Mouse (Mus musculus) liver, embryonic 16.5 days (tissue): Measurements from ENCODE around the gene Sypl2. TPM values are rescaled to one million over a fixed set of nuclear protein-coding genes. Genes with fewer than 3 reads are reported as not detected.
A peak's percentile ranks its signal among the peaks of the same experiment; 100 is the strongest.

Experiments used
- ATAC-seq: fragments of 200-750 bp; cut with Nextera tagmentation; 2 replicates; pipeline ENCODE4 v1.8.0; 2017; ENCODE audit warnings: low read depth, mild to moderate bottlenecking, moderate number of reproducible peaks, moderate library complexity
- H3K27ac ChIP-seq: fragments of 300-500 bp; sonication (generic); 2 replicates; pipeline ENCODE4 v1.5.1; 2014; ENCODE audit warnings: mild to moderate bottlenecking, low read length
- H3K27me3 ChIP-seq: fragments of 300-500 bp; sonication (generic); 2 replicates; pipeline ENCODE4 v1.6.1; 2014; ENCODE audit warnings: low read depth, low read length, mixed read lengths; ENCODE audit not compliant: control insufficient read depth, insufficient read depth
- H3K36me3 ChIP-seq: fragments of 300-500 bp; sonication (generic); 2 replicates; pipeline ENCODE4 v1.6.1; 2014; ENCODE audit warnings: mild to moderate bottlenecking; ENCODE audit not compliant: control insufficient read depth, insufficient read depth
- H3K4me1 ChIP-seq: fragments of 300-500 bp; sonication (generic); 2 replicates; pipeline ENCODE4 v1.6.1; 2014; ENCODE audit warnings: low read depth, low read length, mixed read lengths; ENCODE audit not compliant: control insufficient read depth
- H3K4me2 ChIP-seq: fragments of 300-500 bp; sonication (generic); 2 replicates; pipeline ENCODE4 v1.6.1; 2014; ENCODE audit warnings: low read depth, low read length, mixed read lengths
- H3K4me3 ChIP-seq: fragments of 300-500 bp; sonication (generic); 2 replicates; pipeline ENCODE4 v1.5.1; 2014; ENCODE audit warnings: low read depth, mild to moderate bottlenecking, low read length
- H3K9ac ChIP-seq: fragments of 300-500 bp; sonication (generic); 2 replicates; pipeline ENCODE4 v1.6.1; 2014; ENCODE audit warnings: low read depth, low read length
- H3K9me3 ChIP-seq: fragments of 300-500 bp; sonication (generic); replicated peaks from 2 replicates; pipeline ENCODE4 v1.6.1; 2016; ENCODE audit warnings: low read length; ENCODE audit not compliant: control insufficient read depth
- WGBS: fragments of 180-500 bp; shearing (Covaris S2); extraction: QIAGEN DNeasy Blood & Tissue Kit; methylation state at CpG from one replicate; pipeline ENCODE4 v1.1.7; 2014; ENCODE audit not compliant: insufficient replicate concordance; 5-methylcytosine and 5-hydroxymethylcytosine counted together
- polyA plus RNA-seq: library from polyadenylated mRNA; unstranded; fragments of >200 nt; fragmentation: Nextera tagmentation; extraction: Ambion mirVana; gene quantifications from 2 replicates; pipeline ENCODE4 v1.2.1, GENCODE M21; 2015

Sypl2 gene
- polyA plus RNA-seq, 1 experiment from 2014 or later, result 0.71 TPM

DNA sequence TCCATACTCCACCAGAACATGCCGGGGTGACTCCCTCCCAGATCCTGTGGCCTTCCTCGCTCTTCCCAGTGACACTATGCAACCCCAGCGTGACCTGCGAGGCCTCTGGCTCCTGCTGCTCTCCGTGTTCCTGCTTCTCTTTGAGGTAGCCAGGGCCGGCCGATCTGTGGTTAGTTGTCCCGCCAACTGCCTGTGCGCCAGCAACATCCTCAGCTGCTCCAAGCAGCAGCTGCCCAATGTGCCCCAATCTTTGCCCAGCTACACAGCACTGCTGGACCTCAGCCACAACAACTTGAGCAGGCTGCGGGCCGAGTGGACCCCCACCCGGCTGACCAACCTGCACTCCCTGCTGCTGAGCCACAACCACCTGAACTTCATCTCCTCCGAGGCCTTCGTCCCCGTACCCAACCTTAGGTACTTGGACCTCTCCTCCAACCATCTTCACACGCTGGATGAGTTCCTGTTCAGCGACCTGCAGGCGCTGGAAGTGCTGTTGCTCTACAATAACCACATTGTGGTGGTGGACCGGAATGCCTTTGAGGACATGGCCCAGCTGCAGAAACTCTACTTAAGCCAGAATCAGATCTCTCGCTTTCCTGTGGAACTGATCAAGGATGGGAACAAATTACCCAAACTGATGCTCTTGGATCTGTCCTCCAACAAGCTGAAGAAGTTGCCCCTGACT, 39.2 kb downstream of the Sypl2 start:
- H3K36me3 ChIP-seq, result no peaks in the 10 kb centered on the region
- no peak overlapping the region for H3K9ac ChIP-seq
- no peaks in the 10 kb centered on the region for H3K9me3 ChIP-seq
- 51% methylated on average over 20 of the region's 20 CpGs for WGBS
- H3K27me3 ChIP-seq, result peaks cover 38% of the 10 kb centered on the region
- no peak overlapping the region for H3K27ac ChIP-seq
- no peak for ATAC-seq
- H3K4me3 ChIP-seq, result no peak overlapping the region
- no peak overlapping the region for H3K4me2 ChIP-seq
- H3K4me1 ChIP-seq, result peaks cover 13% of the 10 kb centered on the region

DNA sequence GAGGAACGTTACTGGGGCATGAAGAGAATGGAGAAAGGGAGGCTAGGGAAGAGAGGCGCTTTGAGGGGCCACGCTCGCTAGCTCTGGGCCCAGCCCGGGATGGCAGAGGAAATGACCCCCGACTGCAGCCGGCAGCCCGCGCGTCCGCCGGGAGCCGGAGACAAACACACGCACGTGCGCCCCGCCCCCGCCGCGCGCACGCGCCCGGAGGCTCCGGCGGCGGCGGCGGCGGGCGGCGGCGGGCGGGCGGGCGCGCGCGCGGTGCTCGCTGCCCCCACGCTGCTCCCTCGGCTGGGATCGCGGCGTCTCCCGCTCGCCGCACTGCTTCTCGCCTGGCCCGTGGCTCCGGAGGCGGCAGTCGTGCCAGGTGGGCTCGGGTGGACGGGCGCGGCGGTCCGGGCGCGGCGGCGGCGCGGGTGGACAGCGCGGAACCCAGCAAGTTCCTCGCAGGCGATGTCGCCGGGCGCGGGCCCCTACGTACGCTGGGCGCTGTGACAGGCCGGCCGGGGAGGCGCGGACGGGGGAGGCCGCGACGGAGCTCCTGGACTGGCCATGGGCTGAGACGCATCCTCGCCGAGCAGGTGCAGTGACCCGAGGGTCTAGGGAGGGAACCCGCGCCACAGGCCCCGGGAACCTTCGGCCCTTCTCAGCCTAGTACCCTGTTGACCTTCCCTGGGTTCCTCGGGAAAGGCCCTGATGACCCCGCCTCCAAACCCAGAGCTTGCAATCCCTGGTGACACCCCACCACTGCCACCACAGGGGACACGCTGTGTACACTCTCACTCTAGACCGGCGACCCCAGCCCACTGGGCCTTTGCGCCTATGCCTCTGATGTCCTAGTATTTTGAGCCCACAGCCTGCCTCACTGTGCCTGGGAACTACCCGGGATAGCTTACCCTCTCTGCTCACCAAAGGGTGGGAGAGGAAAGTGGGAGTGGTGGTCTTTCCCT, 40.1 kb downstream of the Sypl2 start, which contains the start of gene Amigo1:
Gene Amigo1, plus strand, starts transcription at position 238 of the 950 bp plus-strand sequence.
- ATAC-seq, result peak; percentile 64
- Histone ChIP-seq H3K4me1 (peaks cover 13% of the 10 kb centered on the region), H3K36me3 (no peaks in the 10 kb centered on the region), H3K9me3 (no peaks in the 10 kb centered on the region), H3K27me3 (peaks cover 38% of the 10 kb centered on the region), H3K27ac (no peak within 1 kb of the TSS), H3K4me2 (peak within 1 kb of the TSS; percentile 94), H3K9ac (peak within 1 kb of the TSS; percentile 64), H3K4me3 (peak within 1 kb of the TSS; percentile 69)
- WGBS, result 2% methylated on average over 53 of the region's 100 CpGs

DNA sequence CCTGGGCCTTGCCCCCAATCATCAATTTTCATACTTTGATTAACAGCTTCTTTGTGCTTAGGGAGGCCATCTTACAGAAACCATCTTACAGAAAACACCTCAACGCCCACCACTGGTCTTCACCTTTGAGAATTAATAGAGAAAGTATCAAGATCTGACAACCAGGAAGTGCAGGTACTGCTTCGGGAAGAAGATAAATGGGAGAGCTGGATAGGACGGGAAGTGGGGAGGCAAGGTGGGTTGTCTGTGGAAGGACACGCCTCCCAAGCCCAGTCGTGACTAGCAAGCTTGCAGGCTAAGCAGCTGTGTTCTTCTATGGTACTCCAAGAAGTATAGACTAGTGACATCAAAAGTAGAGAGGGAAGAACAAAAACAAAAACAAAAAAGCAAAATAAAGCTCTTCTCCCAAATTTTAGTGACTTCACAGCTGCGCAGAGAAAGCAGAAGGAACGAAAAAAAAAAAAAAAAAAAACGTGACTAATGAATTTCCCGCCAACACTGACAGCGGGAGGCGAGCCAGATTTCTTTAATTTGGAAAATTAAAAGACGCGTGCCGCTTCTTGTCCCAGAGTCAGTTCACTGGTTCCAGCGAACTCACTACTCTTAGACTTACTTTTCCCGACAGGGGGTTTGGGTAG, 40.9 kb downstream of the Sypl2 start:
- Histone ChIP-seq H3K36me3 (no peaks in the 10 kb centered on the region), H3K9me3 (no peaks in the 10 kb centered on the region), H3K27ac (no peak overlapping the region), H3K4me3 (peak overlapping the region; percentile 69), H3K27me3 (peaks cover 38% of the 10 kb centered on the region), H3K9ac (no peak overlapping the region; the same call in 1 of the 2 replicates), H3K4me2 (peak overlapping the region; percentile 94), H3K4me1 (peaks cover 13% of the 10 kb centered on the region)
- WGBS, result 3% methylated on average over 16 of the region's 16 CpGs
- ATAC-seq, result no peak

DNA sequence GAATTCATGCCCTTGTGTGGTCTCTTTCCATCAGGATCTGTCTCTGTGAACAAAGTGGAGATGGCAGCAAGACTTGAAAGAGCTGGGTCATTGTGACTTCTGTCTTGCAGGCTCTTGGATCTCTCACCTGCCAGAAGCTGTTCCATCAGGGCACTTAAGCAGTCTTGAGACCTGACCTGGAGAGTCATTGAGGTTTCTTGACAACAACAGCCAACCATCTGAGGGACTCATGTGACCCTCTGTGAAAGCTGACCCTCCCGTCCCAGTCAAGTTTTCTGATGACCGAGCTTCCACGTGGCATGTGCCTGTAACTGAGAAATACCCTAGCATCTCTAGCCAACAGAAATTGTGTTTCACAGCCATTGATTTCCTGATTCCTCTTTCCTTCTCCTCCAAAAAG, 41.7 kb downstream of the Sypl2 start:
- H3K4me1 ChIP-seq, result peaks cover 13% of the 10 kb centered on the region
- ATAC-seq, result no peak
- no peaks in the 10 kb centered on the region for H3K36me3 ChIP-seq
- no peak overlapping the region for H3K27ac ChIP-seq
- H3K4me2 ChIP-seq, result no peak overlapping the region
- H3K27me3 ChIP-seq, result peaks cover 38% of the 10 kb centered on the region
- whole genome bisulfite sequencing, result 52% methylated on average over 3 of the region's 3 CpGs
- no peak overlapping the region for H3K4me3 ChIP-seq
- no peak overlapping the region for H3K9ac ChIP-seq
- H3K9me3 ChIP-seq, result no peaks in the 10 kb centered on the region

DNA sequence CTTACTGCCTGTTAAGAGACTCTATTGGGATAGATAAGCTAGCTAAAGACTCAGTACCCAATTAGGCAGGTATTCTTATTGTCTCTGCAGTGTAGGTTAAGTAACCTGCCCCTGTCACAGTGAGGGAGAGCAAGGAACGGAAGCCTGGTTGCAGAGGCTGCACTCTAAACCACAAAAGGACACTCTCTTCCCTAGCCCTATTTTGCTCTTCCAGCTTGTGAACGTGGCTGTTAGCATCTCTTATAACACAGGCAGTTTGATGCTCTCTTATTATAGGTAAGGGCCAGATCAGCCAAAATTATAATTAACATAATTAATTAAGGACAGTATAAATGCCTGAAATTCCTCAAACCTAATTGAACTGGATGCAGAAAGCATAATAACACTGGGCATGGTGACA, 45.9 kb downstream of the Sypl2 start:
- Histone ChIP-seq H3K4me1 (peaks cover 2% of the 10 kb centered on the region), H3K4me2 (no peak overlapping the region), H3K27ac (no peak overlapping the region), H3K36me3 (no peaks in the 10 kb centered on the region), H3K4me3 (no peak overlapping the region), H3K9me3 (no peaks in the 10 kb centered on the region), H3K27me3 (peaks cover 11% of the 10 kb centered on the region), H3K9ac (no peak overlapping the region)
- ATAC-seq, result no peak
- 21% methylated on average over 2 of the region's 2 CpGs for WGBS

DNA sequence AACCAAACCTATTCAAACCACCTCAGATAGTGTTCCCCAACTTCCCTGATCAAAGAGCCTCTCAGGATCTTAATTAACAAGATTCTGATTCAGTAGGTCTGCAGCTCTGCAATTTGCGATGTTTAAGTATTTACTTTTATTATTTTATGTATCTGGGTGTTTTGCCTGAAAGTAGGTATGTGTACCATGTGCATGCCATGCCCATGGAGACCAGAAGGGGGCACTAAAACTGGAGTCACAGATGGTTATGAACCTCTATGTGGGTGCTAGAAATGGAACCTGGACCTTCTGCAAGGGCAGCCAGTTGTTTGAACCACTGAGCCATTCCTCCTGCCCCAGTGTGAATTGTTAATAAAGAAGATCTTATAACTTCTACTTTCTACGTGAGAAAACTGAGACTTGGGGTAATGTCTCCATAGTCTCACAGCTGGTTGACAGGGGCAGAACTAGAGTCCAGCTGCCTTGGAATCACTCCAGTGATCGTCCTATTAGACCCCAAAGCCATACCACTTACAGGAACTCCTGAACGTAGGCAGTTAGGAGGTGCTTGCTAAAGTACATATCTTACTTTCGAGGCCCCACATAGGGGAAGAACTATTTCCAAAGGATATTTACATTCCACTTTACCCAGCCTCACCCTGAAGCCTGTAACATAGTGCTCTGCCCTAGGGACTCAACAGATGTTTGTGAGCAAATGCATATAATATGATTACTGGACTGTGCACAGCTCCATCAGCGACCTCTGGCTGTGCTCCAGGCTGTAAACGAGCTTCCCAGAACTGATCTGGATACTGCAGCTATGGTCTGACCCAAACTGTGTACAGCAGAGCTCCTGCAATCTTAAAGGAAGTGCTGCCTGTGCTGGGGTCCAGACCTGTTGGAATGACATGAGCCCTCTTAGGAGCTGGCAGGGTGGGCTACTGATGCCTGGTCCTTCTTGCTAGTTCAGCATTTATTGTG, 47.4 kb downstream of the Sypl2 start:
- H3K4me1 ChIP-seq, result no peaks in the 10 kb centered on the region
- H3K36me3 ChIP-seq, result no peaks in the 10 kb centered on the region
- no peak overlapping the region for H3K4me3 ChIP-seq
- H3K9ac ChIP-seq, result no peak overlapping the region
- no peaks in the 10 kb centered on the region; the same call in 1 of the 2 replicates for H3K27me3 ChIP-seq
- no peaks in the 10 kb centered on the region for H3K9me3 ChIP-seq
- no peak overlapping the region for H3K27ac ChIP-seq
- no peak overlapping the region for H3K4me2 ChIP-seq
- 69% methylated on average over 7 of the region's 7 CpGs for WGBS
- no peak for ATAC-seq

DNA sequence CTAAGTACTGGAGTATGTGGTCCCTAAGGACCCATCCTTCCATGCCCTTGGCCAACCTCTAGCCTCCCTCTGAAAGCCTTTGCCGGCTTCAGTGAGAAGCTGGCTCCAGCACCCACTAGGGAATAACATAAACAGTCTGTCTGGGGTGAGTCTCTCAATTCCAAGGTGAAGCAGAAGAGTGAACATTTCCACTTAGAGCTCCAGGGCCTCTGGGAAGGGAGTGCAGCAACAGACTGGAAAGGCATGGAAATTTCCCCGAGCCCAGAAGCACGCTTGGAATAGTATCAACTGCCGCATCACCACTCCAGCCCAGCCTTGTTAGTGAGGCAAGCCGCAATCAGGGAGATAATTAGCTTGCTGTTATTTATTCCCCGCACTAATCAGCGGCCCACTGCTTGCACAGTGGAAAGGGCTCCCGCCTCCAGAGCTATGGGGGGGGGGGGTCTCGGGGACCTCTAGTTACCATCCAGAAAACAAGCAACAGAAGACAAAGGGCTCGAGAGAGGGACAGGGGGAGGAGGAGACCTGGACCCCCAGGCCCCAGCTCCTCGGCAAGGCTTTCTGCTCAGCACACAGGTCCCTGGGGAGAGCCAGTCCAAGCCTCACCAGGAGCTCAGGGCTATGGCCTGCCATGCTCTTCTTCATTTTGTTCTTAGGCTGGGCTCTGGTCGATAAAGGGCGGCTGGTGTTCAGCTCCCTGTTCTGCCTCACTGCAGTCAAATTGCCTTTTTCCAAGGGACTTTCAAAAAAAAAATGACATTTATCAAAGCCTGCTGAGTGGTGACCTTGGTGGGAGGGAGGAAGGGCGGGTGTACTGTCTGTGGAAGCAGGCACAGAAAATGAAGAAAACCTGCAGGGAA, 51.5 kb downstream of the Sypl2 start:
- no peaks in the 10 kb centered on the region for H3K4me1 ChIP-seq
- H3K4me2 ChIP-seq, result no peak overlapping the region
- no peak overlapping the region for H3K9ac ChIP-seq
- no peak overlapping the region for H3K4me3 ChIP-seq
- no peak overlapping the region for H3K27ac ChIP-seq
- no peaks in the 10 kb centered on the region for H3K36me3 ChIP-seq
- no peaks in the 10 kb centered on the region; the same call in 1 of the 2 replicates for H3K27me3 ChIP-seq
- ATAC-seq, result no peak
- 38% methylated on average over 13 of the region's 14 CpGs for WGBS
- H3K9me3 ChIP-seq, result no peaks in the 10 kb centered on the region
